Mouse (Mus musculus) heart, adult 18-20 months (tissue): ENCODE data around the gene Tsga10ip. TPM values are rescaled to one million over a fixed set of nuclear protein-coding genes. Genes with fewer than 3 reads are reported as not detected.
"Not testable (repeated sequence)": the region's sequence is repeated elsewhere in the genome, so short reads cannot be mapped to it uniquely, and the experiment has no call there.

Source experiments
- DNase-seq, 2 experiments: peaks; one replicate each; pipeline ENCODE4 v3.0.0; 2021 to 2022; ENCODE audit warnings: mixed read lengths in 1 of 2
- total RNA-seq, 2 experiments: library from RNA; stranded (reverse); gene quantifications; 2 replicates each; pipeline ENCODE4 v1.2.3; 2021

The Tsga10ip gene
- total RNA-seq, 2 experiments from 2014 or later = 0.59 TPM; not detected in 1

GRCm38 (mm10) chr19:5424092-5424781 lies 21.9 kb upstream of the Tsga10ip start:
- peak; percentile 67 to 85 for DNase-seq

GRCm38 (mm10) chr19:5423561-5423960 lies 21.2 kb upstream of the Tsga10ip start:
- DNase-seq = peak in 1 of 2 experiments; percentile 36

GRCm38 (mm10) chr19:5422895-5423443 lies 20.6 kb upstream of the Tsga10ip start:
- no peak for DNase-seq

GRCm38 (mm10) chr19:5422267-5422666 lies 19.9 kb upstream of the Tsga10ip start:
- no peak for DNase-seq

GRCm38 (mm10) chr19:5421784-5422183 lies 19.5 kb upstream of the Tsga10ip start:
- no peak for DNase-seq

- no peak for DNase-seq
Measured at GRCm38 (mm10) chr19:5420579-5420978, 18.3 kb upstream of the Tsga10ip start.

GRCm38 (mm10) chr19:5419630-5420029 lies 17.3 kb upstream of the Tsga10ip start:
- DNase-seq = no peak

GRCm38 (mm10) chr19:5418750-5419466 lies 16.6 kb upstream of the Tsga10ip start:
- DNase-seq = peak; percentile 60 to 66

- DNase-seq = peak; percentile 82 to 92
Measured at GRCm38 (mm10) chr19:5414534-5414957, 12.2 kb upstream of the Tsga10ip start.

GRCm38 (mm10) chr19:5413840-5414239 lies 11.5 kb upstream of the Tsga10ip start:
- DNase-seq = no peak

- DNase-seq = peak in 1 of 2 experiments; percentile 76
Measured at GRCm38 (mm10) chr19:5411961-5412360, 9.6 kb upstream of the Tsga10ip start.

GRCm38 (mm10) chr19:5410641-5411040 lies 8.3 kb upstream of the Tsga10ip start:
- DNase-seq = no peak

- peak; percentile 71 to 76 for DNase-seq
Measured at GRCm38 (mm10) chr19:5409068-5409467, 6.7 kb upstream of the Tsga10ip start.

- DNase-seq = peak; percentile 84 to 86
Measured at GRCm38 (mm10) chr19:5408057-5409001, 6.0 kb upstream of the Tsga10ip start.

GRCm38 (mm10) chr19:5407133-5407532 lies 4.8 kb upstream of the Tsga10ip start:
- peak; percentile 70 to 81 for DNase-seq

GRCm38 (mm10) chr19:5406531-5407126 lies 4.3 kb upstream of the Tsga10ip start:
- DNase-seq = peak; percentile 65 to 74

GRCm38 (mm10) chr19:5405924-5406323 lies 3.6 kb upstream of the Tsga10ip start:
- DNase-seq = no peak

- DNase-seq = not testable (repeated sequence)
Measured at GRCm38 (mm10) chr19:5401073-5401472, 1.3 kb downstream of the Tsga10ip start.

- no peak for DNase-seq
Measured at GRCm38 (mm10) chr19:5395371-5395770, 7.0 kb downstream of the Tsga10ip start.

GRCm38 (mm10) chr19:5394168-5394567 lies 8.2 kb downstream of the Tsga10ip start:
- DNase-seq = no peak

- DNase-seq = peak; percentile 41 to 79
Measured at GRCm38 (mm10) chr19:5392892-5393291, 9.4 kb downstream of the Tsga10ip start.

GRCm38 (mm10) chr19:5390416-5390815 lies 11.9 kb downstream of the Tsga10ip start:
- DNase-seq = no peak
